Mouse (Mus musculus) cerebellum, adult 9-11 months (tissue): ENCODE results near the gene Mitf.
A peak's percentile ranks its signal among the peaks of the same experiment; 100 is the strongest.

Experiments
- DNase-seq: peaks from one replicate; pipeline ENCODE4 v3.0.0; 2022

The Mitf gene

GRCm38 (mm10) chr6:97826642-97827275 lies 19.9 kb downstream of the Mitf start:
- no peak for DNase-seq

- DNase-seq: no peak
Measured at GRCm38 (mm10) chr6:97828021-97828420, 21.2 kb downstream of the Mitf start.

- no peak for DNase-seq
Measured at GRCm38 (mm10) chr6:97828822-97829719, 22.2 kb downstream of the Mitf start.

DNA sequence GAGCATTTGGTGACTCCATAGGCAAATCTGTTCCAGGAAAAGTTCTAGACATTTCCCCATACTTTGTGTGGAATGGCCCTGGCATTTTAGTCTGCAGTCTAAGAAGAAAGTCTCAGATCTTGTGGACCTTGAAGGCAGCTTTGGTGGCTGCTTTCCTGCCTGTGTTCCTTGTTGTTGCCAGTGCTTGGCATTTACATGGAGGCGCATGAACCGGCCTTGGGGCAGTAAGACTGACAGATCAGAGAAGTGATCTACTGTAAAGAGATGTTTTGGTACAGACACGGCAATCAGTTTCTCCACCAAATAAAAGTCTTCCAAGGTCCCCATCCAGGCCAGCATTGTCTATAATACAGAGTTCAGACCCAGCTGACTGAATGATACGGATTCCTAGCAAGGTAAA lies 25.6 kb downstream of the Mitf start:
- no peak for DNase-seq

DNA sequence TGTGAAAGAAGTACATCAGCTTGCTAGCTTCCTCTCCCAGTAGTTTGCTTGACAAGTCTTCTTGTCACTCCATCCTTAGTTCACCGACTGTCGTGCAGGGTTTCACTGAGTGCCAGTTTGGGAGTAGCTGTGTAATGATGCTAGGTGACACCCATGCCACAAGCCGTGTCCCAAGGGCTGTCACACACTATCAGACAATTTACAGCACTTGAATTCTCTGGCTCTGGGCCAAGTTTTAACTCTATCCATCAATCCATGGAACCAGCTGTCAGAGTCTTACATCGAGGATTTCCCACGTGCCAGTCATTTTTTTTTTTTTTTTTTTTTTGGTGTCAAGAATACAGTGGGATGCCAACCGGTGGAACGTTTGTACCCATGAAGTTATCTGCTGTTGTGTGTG lies 29.3 kb downstream of the Mitf start:
- no peak for DNase-seq

DNA sequence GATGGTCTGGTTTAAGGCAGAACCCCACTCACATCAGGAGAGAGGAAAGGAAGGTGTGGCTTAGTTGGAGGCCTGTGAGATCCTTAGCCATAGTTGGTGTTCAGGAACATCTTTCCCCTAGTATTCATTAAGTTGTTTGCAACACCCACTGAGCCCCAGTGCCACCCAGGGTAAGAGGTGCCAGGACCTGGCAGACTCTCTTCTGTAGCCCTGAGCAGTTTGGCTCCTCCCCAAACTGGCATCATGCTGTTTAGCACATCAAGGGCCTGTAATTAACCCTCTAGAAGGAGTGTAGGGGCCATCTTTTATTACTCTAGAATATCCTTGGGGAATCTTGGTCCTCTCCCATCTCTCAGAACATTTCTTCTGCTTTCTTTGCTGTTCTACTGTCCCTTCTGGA lies 30.9 kb downstream of the Mitf start:
- peak; percentile 23 for DNase-seq

DNA sequence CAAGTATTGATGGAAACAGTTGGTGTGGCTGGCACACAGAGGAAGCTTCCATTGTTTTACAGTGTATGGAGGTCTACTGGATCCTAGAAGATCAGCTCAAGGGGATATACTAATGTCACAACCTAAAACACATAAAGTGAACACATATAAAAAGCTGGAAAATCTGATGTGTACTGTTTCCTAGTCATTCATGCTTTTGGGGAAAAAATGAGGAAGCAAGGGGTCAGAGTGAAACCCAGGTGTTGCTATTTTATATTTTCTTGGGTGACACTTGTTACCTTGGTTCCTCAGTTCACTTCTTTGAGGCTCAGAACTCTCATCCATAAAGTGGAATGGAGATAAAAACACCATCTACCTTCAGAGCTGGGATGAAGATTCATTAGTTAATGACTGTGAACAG lies 32.7 kb downstream of the Mitf start:
- no peak for DNase-seq

- DNase-seq: no peak
Measured at GRCm38 (mm10) chr6:97844112-97844511, 37.3 kb downstream of the Mitf start.

- no peak for DNase-seq
Measured at GRCm38 (mm10) chr6:97848191-97848857, 41.5 kb downstream of the Mitf start.

GRCm38 (mm10) chr6:97854236-97854635 lies 47.4 kb downstream of the Mitf start:
- DNase-seq: no peak

GRCm38 (mm10) chr6:97855420-97856170 lies 48.7 kb downstream of the Mitf start:
- DNase-seq: no peak

- no peak for DNase-seq
Measured at GRCm38 (mm10) chr6:97856502-97856901, 49.6 kb downstream of the Mitf start.

DNA sequence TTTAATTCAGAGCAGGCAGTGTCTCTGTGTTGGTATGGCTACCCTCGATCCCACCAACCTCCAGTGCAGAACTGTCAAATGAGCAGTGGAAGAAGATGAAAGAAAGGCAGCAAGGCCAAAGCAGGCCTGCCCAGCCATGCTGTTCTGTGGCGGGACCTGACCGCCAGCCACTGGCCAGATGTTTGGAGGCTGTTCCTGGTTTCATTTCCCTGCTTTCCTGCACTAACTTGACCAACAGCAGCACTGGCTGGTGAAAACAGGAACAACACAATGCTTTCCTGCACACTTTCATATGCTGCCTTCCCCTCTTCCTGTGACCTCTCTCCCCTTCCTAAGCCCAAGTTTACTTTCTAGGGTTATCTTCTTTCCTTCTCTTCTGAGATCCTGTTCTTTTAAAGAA lies 50.8 kb downstream of the Mitf start:
- DNase-seq: no peak

GRCm38 (mm10) chr6:97866575-97866974 lies 59.7 kb downstream of the Mitf start:
- DNase-seq: no peak

DNA sequence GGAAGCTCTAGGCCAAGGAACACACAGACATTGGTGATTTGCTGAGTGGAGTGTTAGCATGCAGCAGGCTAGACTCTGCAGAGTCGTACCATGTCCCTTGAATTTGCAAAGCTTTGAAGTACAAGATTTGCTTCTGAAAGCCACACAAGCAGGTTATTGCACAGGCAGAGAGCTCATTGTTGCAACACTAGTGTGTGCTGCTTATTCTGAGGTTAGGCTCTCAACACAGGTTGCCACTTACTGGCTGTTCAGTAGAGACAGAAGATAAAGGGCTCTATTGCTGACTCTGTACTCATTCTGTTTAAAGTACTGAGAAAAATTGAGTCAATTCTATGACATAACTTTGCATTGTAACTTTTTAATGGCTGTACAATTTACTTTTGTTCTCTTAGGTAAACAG lies 61.2 kb downstream of the Mitf start:
- DNase-seq: no peak

DNA sequence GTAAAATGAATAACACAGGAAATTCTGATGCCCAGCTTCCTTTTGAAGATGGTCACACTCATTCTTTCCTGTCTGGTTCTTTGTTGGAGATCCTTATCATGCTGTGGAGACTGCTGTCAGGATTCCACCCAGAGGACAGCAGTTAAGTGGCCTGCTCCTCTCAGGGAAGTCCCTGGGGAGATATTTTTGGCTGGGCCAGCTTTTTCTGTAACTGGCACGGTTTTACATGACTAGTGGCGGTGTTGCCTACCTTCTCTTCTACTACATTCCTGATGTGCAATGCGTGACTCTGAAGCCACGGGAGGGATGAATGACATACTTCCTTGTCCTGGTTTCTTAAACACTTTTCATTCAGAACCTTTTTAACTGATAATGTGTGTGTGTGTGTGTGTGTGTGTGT lies 63.1 kb downstream of the Mitf start:
- no peak for DNase-seq

- DNase-seq: no peak
Measured at GRCm38 (mm10) chr6:97871296-97872030, 64.6 kb downstream of the Mitf start.

DNA sequence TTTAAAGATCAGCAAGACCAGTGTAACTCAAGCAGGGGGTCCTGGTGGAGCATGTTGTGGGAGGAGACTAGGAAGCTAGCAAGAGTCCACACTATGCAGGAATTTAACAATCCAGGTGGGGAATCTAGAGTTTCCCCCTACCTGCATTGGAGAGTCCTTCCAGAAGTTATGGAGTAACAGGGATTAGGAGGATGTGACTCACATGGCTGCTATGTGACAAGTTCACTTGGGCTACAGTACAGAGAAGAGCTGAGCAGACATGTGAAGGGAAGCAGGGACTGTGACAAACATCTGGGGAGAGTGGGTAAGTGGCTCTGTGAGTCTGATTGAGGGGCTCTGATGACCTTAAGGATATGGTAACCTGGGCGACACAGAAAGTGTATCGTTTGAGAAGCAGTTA lies 66.2 kb downstream of the Mitf start:
- DNase-seq: no peak

DNA sequence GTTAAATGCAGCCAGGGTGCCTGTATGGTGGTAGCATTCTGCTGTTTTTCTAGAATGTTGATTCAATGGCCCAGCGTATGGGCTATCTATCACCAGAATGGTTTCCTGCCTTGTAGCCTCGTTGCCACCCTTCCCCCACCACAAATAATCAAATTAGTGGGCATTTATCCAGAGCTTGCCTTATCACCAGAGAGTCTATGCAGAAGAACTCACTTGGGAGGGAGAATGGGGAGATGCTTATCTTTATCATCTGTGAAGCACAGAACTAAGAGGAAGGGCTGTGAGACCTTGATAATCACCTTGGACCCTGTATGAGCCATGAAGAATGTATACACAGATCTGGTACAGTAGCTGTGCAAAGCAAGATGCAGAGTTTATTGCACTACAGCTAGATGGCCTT lies 70.1 kb downstream of the Mitf start:
- no peak for DNase-seq

GRCm38 (mm10) chr6:97877492-97877891 lies 70.6 kb downstream of the Mitf start:
- no peak for DNase-seq

DNA sequence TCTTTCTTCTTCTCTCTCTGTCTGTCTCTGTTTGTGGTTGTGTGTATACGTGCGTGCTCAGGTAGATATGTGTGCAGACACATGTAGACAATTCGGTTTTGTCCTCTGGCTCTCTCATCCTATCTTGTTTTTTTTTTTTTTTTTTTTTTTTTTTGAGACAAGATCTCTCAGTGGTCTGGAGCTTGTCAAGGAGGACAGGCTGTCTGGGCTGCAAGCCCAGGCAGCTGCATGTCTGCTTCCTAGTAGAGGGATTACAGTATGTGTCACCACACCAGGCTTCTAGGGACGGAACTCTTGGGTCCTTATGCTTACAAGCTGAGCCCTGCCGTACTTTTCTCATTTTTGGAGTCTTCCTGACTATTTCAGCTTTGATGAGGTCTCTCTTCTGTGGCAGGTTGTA lies 73.5 kb downstream of the Mitf start:
- DNase-seq: no peak

- DNase-seq: peak; percentile 79
Measured at GRCm38 (mm10) chr6:97881935-97882334, 75.1 kb downstream of the Mitf start.
